Mouse (Mus musculus) monocyte, adult 5-6 weeks (primary cell): ENCODE results near the gene Cfap44. TPM values are rescaled to one million over a fixed set of nuclear protein-coding genes. Genes with fewer than 3 reads are reported as not detected.
"Not testable (repeated sequence)": the region's sequence is repeated elsewhere in the genome, so short reads cannot be mapped to it uniquely, and the experiment has no call there.

Experiments used
- ATAC-seq: fragments of 153-309, 156-312 bp; replicated peaks from 2 replicates; pipeline ENCODE4 v1.8.0; 2017; ENCODE audit warnings: mild to moderate bottlenecking; ENCODE audit not compliant: low TSS enrichment, insufficient number of reproducible peaks, severe bottlenecking, poor library complexity, low FRiP score
- total RNA-seq: library from RNA; stranded (forward); fragments of 200-1000, 200-491, 200-594 nt; gene quantifications from 3 replicates; pipeline ENCODE4 v1.2.3, GENCODE M21; 2017

The Cfap44 gene
- total RNA-seq, 1 experiment from 2014 or later: 0.67 TPM

DNA sequence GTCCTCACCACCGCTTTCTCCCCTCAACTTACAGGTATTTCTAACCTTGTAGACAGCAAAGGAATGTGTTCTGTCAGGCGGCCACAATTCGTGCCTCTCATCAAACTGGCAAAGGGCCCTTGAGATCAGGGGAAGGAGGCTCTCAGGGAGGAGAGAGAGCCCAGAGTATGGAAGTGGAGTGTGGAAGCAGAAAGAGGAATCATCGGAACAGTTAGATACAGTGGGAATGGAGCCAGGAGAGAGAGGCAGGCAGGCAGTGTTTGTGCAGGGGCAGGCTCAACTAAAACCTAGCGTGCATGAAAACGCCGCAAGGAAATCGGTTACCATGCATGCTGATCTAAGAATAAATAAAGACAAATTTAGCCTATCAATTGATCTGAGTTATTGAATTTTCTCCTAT, 23.0 kb downstream of the Cfap44 start:
- no peak for ATAC-seq

- ATAC-seq: no peak
Observed at GRCm38 (mm10) chr16:44421735-44422134, 27.1 kb downstream of the Cfap44 start.

GRCm38 (mm10) chr16:44423499-44423898, 28.9 kb downstream of the Cfap44 start:
- ATAC-seq: no peak

DNA sequence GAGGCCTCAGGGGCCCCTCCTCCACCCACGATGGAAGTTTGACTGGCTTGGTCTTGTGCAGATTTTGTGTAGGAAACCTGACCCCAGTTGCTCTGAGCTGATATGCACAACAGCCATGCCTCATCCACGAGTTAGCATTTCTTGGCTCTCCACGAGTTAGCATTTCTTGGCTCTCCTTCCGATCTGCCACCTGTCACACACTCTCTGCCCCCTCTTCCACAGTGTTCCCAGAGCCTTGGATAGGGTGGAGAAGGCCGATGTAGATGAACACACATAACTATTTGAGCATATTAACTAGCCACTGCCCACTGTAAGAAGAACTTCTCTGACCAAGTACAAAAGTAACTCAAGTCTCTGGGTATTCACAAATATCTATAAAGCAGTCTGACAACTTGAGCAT, 33.9 kb downstream of the Cfap44 start:
- no peak for ATAC-seq

GRCm38 (mm10) chr16:44430021-44430420, 35.4 kb downstream of the Cfap44 start:
- no peak for ATAC-seq

DNA sequence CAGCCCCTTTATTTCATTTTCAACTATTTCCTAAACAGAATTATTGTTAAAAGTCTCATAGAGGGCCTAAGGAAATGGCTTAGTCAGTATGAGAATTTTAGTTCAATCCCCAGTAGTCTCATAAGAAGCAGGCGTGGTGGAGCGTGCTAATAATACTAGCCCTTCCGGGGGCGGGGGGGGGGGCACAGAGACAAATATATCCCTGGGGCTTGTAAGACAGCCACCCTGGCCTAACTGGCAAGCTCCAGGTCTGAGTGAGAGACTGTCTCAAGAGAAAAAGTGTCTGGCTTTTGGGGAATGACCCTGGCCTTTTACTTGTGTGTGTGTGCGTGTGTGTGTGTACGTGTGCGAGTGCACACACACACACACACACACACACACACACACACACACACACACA, 40.3 kb downstream of the Cfap44 start:
- no peak for ATAC-seq

- no peak for ATAC-seq
Observed at GRCm38 (mm10) chr16:44435481-44435880, 40.9 kb downstream of the Cfap44 start.

DNA sequence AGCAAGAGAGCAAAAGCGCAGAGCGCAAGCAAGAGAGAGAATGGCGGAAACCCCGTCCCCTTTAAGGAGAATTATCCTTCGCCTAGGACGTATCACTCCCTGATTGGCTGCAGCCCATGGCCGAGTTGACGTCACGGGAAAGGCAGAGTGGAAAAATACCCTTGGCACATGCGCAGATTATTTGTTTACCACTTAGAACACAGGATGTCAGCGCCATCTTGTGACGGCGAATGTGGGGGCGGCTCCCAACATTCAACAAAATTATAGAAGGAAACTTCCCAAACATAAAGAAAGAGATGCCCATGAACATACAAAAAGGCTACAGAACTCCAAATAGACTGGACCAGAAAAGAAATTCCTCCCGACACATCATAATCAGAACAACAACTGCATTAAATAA, 47.3 kb downstream of the Cfap44 start:
- not testable (repeated sequence) for ATAC-seq

DNA sequence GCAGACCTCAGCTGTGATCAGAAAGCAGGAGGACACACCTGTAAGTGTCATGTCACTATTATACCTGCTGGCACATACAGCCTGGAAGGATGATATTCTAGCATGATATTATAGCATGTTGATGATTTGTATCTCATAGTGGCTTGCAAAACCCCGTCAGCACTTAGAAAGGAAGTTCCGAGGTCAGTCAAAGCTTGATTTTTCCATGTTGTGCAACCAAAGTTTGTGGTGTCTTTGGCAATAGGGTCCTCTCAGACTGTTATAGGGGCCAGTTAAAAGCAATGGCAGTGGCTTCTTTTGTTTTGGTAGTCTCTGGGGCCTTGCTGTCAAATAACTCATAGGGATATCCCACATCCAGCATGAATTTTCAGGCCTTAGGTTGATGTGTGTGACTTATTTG, 63.3 kb downstream of the Cfap44 start:
- peak; percentile 29; the same call in 1 of the 2 replicates for ATAC-seq

GRCm38 (mm10) chr16:44458826-44459225, 64.2 kb downstream of the Cfap44 start:
- ATAC-seq: no peak

DNA sequence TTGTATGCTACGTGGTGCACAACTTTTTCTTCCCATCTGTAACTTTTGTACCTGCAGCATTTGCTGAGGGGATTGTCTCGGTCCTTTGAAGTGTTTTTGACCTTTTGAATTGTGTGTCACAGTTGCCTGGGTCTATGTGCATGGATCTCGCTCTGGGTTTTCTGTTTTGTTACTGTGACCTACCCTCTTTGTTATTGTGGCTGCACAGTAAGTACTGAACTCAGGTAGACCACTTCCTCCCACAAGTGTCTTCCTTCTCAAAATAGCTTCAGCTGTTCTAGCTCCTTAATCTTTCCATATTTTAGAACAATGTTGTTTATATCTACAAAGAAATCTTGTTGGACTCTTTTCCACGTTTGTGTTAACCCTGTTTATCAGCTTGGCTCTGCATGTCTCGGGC, 66.3 kb downstream of the Cfap44 start:
- ATAC-seq: no peak

GRCm38 (mm10) chr16:44475281-44475680, 80.7 kb downstream of the Cfap44 start:
- no peak for ATAC-seq

GRCm38 (mm10) chr16:44475682-44476375, 81.2 kb downstream of the Cfap44 start:
- ATAC-seq: no peak

DNA sequence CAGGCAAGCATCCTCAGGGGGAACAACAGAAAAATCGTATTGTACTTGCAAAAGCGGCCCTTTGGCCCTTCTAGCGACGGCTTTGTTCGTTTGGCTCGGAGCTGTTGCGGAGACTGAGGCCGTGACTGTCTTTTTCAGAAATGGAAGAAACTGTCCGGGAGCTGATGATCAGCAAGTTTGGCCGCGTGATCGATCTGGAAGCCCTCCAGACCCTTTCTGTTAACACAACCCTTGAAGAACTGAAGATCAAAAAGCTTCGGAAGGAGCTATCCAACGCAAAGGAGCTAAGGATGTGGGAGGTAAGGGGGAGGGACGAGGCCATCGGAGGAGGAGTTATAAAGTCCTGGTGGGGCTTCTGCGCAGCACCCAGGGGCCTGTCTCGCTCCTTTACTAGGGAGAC, 84.2 kb downstream of the Cfap44 start:
- no peak for ATAC-seq

- ATAC-seq: no peak
Observed at GRCm38 (mm10) chr16:44479852-44480251, 85.3 kb downstream of the Cfap44 start.

DNA sequence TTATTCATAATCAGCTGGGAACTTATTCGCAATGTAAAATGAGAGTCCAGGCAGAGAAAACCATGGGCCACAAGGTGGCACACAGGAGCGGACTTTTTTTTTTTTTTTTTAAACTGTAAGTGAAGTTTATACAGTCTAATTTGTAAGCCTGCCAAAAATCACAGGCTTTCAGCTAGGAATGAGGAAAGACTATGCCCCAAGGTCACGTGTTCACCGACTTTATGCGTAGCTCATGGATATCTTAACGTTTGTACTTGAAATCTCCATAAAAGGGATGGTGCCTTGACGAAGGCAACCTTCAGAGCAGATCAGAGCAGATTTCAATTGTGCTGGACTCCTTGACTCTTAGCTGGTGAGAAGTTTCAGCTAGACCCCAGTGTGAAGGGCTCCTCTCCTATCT, 86.0 kb downstream of the Cfap44 start:
- ATAC-seq: no peak

- no peak for ATAC-seq
Observed at GRCm38 (mm10) chr16:44481599-44482593, 87.3 kb downstream of the Cfap44 start.

DNA sequence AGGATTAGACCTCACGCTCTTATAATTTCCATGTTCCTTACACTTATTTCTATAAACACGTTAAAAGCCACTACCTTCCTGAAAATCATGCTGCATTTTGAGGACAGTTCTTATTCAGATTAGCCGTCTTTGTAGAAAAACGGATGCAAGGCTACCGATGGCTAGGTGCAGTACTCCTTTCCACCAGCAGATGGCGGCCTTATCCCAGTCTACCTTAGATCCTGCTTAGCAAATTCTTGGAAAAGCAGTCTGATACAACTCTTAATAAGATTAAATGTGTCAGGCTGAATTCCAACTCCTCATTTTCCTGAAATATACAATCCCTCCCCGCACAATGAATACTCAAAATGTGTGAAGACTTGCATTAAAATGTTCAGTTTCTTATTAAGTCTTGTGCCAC, 89.5 kb downstream of the Cfap44 start:
- 0 out of 2 replicates have a peak, but pooled peaks have one; percentile 36 for ATAC-seq

DNA sequence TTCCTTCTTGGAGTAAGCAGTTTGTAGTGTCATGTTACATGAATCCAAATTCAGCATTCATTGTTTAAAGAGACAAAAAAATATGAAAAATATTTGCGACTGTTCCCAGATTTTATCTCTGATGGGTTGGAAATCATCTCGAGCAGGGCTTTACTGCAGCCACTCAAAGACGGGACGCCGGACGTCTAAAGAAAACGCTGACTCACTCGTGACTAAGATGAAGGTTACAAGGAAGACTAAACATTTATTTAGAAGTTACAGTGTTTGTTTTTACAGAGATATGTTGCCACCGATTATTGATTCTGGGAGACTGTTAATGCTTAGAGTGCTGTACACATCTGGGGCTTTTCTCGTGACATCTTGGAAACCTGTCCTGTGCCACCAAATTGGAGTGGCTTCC, 90.2 kb downstream of the Cfap44 start:
- no peak for ATAC-seq

DNA sequence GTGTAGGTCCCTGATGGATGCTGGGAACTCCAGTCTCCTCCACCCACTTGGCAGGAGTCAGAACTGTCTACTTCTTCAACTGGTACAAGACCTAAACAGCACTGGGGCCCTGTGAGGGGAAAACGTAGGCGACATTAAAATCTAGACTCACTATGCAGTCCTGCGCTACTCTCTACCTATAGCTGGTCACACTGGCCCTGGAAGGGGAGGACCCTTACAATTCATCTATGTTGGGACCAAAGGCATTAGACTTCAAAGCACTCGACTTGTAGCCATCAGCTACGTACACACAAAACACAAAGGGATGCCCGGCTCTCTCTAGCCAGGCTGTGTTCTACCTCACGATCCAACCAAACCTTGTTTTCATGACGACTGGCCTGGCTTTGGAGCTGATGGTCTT, 91.1 kb downstream of the Cfap44 start:
- no peak for ATAC-seq
